Mouse (Mus musculus) kidney, adult 9 months (tissue): ENCODE data around the gene Ttc21a.
A peak's percentile ranks its signal among the peaks of the same experiment; 100 is the strongest.

ENCODE experiments used
- DNase-seq: peaks from one replicate; pipeline ENCODE4 v3.0.0; 2022

Ttc21a gene

DNA sequence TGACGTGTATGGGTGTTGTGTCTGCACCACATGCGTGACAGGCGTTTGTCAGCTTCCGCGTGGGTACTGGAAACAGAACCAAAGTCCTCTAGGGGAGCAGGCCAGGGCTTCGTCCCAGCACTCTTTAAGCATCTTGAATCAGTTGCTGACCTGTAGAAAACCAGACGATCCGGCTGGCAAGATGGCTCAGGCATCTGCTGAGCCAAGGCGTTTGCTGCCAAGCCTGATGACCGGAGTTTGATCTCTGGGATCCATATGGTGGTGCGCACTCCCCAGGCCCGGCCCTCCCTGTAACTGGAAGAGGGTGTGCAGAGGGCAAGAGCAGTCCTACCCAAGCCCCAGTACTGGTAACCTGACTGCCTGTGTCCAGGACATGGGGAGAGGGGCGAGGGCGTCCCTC lies 4.5 kb downstream of the Ttc21a start:
- DNase-seq, result no peak

- DNase-seq, result no peak
Observed at GRCm38 (mm10) chr9:119943326-119943725, 5.9 kb downstream of the Ttc21a start.

DNA sequence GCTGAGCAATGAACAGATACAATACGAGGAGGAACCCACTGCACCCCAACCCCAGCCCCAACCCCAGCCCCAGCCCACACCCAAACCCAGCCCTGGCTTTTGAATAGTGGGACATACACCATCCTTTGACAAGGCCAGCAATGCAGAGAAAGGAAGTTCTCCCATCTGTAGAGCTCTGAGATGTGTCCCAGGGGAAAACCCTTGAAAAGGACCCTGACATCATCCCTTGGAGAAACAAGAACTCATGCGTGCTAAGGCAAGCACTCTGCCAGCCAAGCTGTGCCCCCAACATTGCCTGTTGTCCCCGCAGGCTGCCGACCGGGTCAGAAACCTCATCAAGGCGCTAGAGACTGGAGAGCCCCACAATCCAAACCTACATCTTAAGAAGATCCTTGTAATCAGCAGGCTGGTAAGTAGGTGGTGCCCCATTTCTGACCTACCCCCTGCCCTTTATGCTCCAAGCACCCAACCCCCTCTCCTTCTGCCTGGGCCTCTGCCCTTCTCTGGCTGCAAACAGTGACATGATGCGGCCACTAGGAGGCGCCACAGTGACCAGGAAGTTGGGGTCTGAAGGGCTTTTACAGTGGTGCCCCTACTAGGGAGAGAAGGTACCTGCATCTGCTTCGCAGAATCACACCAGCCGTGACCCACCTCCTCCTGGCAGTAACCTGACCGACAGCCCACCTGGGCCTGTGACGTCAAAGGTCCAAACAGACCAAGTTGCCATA lies 7.9 kb downstream of the Ttc21a start:
- DNase-seq, result no peak

GRCm38 (mm10) chr9:119948804-119949203 lies 11.4 kb downstream of the Ttc21a start:
- DNase-seq, result no peak

- no peak for DNase-seq
Observed at GRCm38 (mm10) chr9:119950434-119950833, 13.0 kb downstream of the Ttc21a start.

DNA sequence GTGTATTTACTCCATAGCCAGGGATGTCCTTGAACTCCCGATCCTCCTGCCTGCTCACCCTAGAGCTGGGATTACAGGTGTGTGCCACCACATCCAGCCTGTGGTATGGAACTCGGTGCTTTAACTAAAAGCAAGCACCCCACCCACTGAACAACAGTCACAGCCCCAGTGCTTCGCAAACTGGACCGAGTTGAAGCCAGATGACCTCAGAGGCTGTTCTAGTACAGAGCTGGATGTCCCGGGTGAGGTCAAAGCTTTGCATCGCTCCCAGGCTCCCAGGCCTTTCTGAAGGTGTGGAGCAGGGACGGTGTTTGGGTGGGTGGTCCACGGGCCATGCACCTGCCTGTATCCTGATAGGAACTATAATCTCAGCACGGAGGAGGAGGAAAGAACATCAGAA lies 14.0 kb downstream of the Ttc21a start:
- no peak for DNase-seq

DNA sequence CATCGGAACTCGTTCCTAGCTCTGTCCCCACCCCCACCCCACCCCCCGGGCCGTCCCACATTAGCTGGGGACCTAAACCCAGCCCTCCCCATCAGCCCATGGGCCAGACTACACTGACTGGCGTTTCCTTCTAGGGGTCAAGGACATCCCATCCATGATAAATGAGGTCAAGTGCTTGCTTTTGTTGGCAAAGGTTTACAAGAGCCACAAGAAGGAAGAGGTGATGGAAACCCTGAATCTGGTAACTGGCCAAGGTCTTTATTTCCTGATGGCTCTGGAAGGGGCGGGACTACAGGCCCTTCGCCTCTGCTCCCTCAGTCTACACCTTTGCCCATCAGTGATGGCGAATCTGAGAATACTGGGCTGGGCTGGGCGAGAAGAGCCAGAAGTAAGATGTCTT lies 21.4 kb downstream of the Ttc21a start:
- no peak for DNase-seq

DNA sequence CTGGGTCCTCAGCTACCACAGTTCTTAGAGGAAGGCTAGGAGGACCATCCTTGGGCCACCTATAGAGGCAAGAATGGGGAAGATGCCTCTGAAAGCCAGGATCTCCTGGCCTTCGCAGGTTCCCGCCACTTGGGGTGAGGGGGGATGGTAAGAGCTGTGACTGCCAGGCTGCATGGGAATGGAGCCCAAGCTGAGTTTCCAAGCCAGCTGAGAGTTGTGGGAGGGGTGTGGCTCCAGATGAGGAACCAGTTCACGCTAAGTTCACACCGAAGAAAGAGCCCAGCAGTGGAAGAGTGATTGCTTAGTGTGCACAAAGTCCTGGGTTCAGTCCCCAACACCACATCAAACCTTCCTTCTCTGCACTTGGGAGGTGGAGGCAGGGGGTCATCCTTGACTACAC lies 24.8 kb downstream of the Ttc21a start:
- DNase-seq, result no peak

- DNase-seq, result peak; percentile 81
Observed at GRCm38 (mm10) chr9:119962987-119963667, 25.7 kb downstream of the Ttc21a start.

DNA sequence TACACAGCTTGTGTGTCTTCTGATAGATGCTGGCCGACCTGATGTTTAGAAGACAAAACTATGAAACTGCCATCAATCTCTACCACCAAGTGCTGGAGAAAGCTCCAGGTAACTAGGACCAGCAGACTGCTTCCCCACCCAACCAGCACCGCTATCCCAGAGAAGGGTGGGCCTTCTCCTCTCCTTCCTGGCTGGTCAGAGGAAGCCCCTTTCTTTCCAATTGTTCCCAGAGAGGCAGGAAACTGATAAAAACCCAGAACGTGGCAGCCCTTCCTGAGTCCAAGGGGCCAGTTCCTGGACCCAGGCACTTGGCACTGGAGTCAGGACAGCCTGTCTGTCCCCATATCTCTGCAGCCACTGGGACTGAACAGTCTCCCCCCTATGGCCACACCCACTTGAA lies 26.8 kb downstream of the Ttc21a start:
- peak; percentile 55 for DNase-seq

- DNase-seq, result peak; percentile 69
Observed at GRCm38 (mm10) chr9:119965186-119965585, 27.8 kb downstream of the Ttc21a start.

GRCm38 (mm10) chr9:119966221-119966910 lies 29.0 kb downstream of the Ttc21a start:
- no peak for DNase-seq

DNA sequence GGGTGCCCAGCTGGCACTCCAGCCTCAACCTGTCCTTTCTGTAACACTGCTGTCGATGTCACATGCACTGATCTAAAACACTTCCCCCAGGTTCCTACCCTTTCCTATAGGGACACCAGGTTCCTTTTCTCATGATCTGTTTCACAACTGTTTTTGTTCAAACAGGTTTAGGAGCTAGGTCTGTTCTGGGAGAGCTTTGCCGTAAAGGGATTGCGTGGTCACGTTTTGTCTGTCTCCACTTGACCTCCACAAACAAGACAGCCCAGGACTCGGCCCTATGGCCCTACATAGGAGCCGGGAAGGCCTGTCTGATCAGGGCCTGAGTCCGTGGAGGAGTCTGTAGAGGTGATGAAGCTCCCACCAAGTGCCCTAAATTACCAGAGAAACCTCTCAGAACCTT lies 32.4 kb downstream of the Ttc21a start:
- no peak for DNase-seq

GRCm38 (mm10) chr9:119970221-119970620 lies 32.8 kb downstream of the Ttc21a start:
- peak; percentile 82 for DNase-seq

GRCm38 (mm10) chr9:119970763-119971656 lies 33.6 kb downstream of the Ttc21a start:
- DNase-seq, result peak; percentile 58

DNA sequence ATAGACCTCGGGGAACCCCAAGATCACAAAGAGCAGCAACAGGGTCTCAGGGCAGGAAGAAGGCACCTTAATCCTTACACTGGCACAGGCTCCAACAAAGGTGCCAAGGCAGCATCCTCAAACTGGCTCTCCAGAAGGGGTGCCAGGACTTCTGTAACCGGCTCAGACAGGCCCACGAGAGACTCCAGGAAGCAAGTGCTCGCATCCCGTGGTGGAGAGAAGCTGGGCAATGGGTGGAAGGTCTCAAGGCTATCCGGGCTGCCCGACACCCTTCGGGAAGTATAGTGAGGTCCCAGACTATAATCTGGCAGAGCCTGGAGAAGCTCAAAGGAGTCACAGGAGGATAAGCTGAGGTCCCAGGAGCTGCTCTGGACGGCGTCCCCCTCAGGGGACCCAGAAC lies 34.8 kb downstream of the Ttc21a start:
- DNase-seq, result no peak

GRCm38 (mm10) chr9:119972582-119972981 lies 35.2 kb downstream of the Ttc21a start:
- DNase-seq, result no peak

DNA sequence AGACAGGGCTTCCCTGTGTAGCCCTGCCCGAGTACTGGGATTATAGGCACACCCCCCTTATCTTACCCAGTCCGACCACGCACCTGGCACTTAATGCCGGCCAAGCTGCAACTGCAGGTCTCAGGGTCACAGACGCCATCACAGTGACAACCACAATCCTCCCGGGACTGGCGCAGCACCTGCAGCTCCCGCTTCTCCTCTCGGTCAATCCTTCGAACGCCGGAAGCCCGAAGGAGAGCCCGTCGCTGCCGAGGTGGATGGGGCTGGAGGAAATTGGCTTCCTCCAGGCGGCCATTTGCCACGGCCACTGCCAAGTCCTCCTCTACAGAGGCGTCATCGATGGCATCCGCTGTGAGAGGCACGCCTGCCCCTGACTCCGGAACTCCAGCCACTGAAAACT lies 35.9 kb downstream of the Ttc21a start:
- DNase-seq, result no peak

GRCm38 (mm10) chr9:119973869-119974520 lies 36.6 kb downstream of the Ttc21a start:
- DNase-seq, result no peak

DNA sequence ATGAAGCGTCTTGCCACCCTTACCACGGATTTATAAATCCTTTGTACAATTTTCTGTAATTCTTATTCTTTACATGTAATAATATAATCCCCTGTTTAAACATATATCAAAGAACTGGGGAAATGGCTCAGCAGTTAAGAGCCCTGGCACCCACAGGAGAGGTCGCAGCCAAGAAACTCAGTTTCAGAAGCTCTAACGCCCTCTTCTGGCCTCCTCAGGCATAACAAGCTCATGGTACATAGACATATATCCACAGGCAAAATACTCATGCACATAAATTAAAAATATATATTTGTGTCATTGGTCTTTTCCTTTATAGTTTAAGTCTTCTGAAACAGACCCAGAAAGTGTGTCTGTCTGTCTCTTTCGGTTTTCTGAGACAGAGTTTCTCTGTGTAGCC lies 37.2 kb downstream of the Ttc21a start:
- no peak for DNase-seq

- peak; percentile 66 for DNase-seq
Observed at GRCm38 (mm10) chr9:119975286-119975685, 37.9 kb downstream of the Ttc21a start.
